Mouse (Mus musculus) mesoderm, embryonic 11.5 days (tissue): ENCODE measurements around the gene N4bp3.

Experiments used
- DNase-seq: peaks from one replicate; pipeline ENCODE4 v3.0.0-alpha.2; 2012; ENCODE audit warnings: low read depth, low spot score

The N4bp3 gene

GRCm38 (mm10) chr11:51597553-51597952, 53.1 kb downstream of the N4bp3 start:
- no peak for DNase-seq

GRCm38 (mm10) chr11:51595459-51596083, 55.1 kb downstream of the N4bp3 start:
- DNase-seq: no peak

GRCm38 (mm10) chr11:51594715-51595350, 55.8 kb downstream of the N4bp3 start:
- DNase-seq: no peak

GRCm38 (mm10) chr11:51593849-51594248, 56.8 kb downstream of the N4bp3 start:
- no peak for DNase-seq

GRCm38 (mm10) chr11:51593368-51593767, 57.3 kb downstream of the N4bp3 start:
- DNase-seq: no peak
